Mouse (Mus musculus) midbrain, embryonic 12.5 days (tissue): ENCODE data around the gene Mxd4. TPM values are rescaled to one million over a fixed set of nuclear protein-coding genes. Genes with fewer than 3 reads are reported as not detected.

ENCODE experiments used
- ATAC-seq: fragments of 200-750 bp; cut with Nextera tagmentation; 2 replicates; pipeline ENCODE4 v1.8.0; 2017; ENCODE audit warnings: low read depth, moderate TSS enrichment, moderate library complexity; ENCODE audit not compliant: low FRiP score
- H3K27ac ChIP-seq: fragments of 300-500 bp; sonication (generic); replicated peaks from 2 replicates; pipeline ENCODE4 v1.5.1; 2016; ENCODE audit warnings: mild to moderate bottlenecking
- H3K27me3 ChIP-seq: fragments of 300-500 bp; sonication (generic); 2 replicates; pipeline ENCODE4 v1.6.1; 2016; ENCODE audit warnings: mild to moderate bottlenecking
- H3K36me3 ChIP-seq: fragments of 300-500 bp; sonication (generic); 2 replicates; pipeline ENCODE4 v1.6.1; 2016
- H3K4me1 ChIP-seq: fragments of 300-500 bp; sonication (generic); 2 replicates; pipeline ENCODE4 v1.6.1; 2016
- H3K4me2 ChIP-seq: fragments of 300-500 bp; sonication (generic); replicated peaks from 2 replicates; pipeline ENCODE4 v1.6.1; 2016; ENCODE audit warnings: mild to moderate bottlenecking, moderate library complexity
- H3K4me3 ChIP-seq: fragments of 300-500 bp; sonication (generic); 2 replicates; pipeline ENCODE4 v1.5.1; 2016; ENCODE audit warnings: mild to moderate bottlenecking
- H3K9ac ChIP-seq: fragments of 300-500 bp; sonication (generic); replicated peaks from 2 replicates; pipeline ENCODE4 v1.6.1; 2016; ENCODE audit warnings: mild to moderate bottlenecking, moderate library complexity
- H3K9me3 ChIP-seq: fragments of 300-500 bp; sonication (generic); 2 replicates; pipeline ENCODE4 v1.6.1; 2016; ENCODE audit warnings: mild to moderate bottlenecking
- WGBS: fragments of 180-500 bp; shearing (Covaris S2); methylation state at CpG from one replicate; pipeline ENCODE4 v1.1.7; 2016; 5-methylcytosine and 5-hydroxymethylcytosine counted together
- polyA plus RNA-seq: library from polyadenylated mRNA; unstranded; fragments of >200 nt; fragmentation: Nextera tagmentation; extraction: Ambion mirVana; gene quantifications from 2 replicates; pipeline ENCODE4 v1.2.1, GENCODE M21; 2016

Gene Mxd4
- polyA plus RNA-seq, 1 experiment from 2014 or later: 31.8 TPM

GRCm38 (mm10) chr5:34195786-34196185 lies 8.3 kb upstream of the Mxd4 start:
- H3K36me3 ChIP-seq: no peaks in the 10 kb centered on the region
- H3K27me3 ChIP-seq: no peaks in the 10 kb centered on the region
- ATAC-seq: no peak
- no peak overlapping the region for H3K4me3 ChIP-seq
- H3K9me3 ChIP-seq: no peaks in the 10 kb centered on the region
- no peak overlapping the region for H3K4me2 ChIP-seq
- H3K4me1 ChIP-seq: no peaks in the 10 kb centered on the region
- H3K27ac ChIP-seq: no peak overlapping the region
- WGBS: 93% methylated on average over 12 of the region's 12 CpGs
- H3K9ac ChIP-seq: no peak overlapping the region

- 79% methylated on average over 6 of the region's 6 CpGs for WGBS
- H3K9ac ChIP-seq: no peak overlapping the region
- H3K4me3 ChIP-seq: no peak overlapping the region
- H3K36me3 ChIP-seq: no peaks in the 10 kb centered on the region
- H3K4me1 ChIP-seq: no peaks in the 10 kb centered on the region
- H3K4me2 ChIP-seq: no peak overlapping the region
- no peaks in the 10 kb centered on the region for H3K9me3 ChIP-seq
- ATAC-seq: no peak
- H3K27me3 ChIP-seq: no peaks in the 10 kb centered on the region
- no peak overlapping the region for H3K27ac ChIP-seq
These were observed 7.6 kb upstream of the Mxd4 start for GRCm38 (mm10) chr5:34194975-34195662.

GRCm38 (mm10) chr5:34194426-34194825 lies 6.9 kb upstream of the Mxd4 start:
- H3K4me3 ChIP-seq: no peak overlapping the region
- peaks cover 6% of the 10 kb centered on the region; the same call in 1 of the 2 replicates for H3K27me3 ChIP-seq
- H3K9ac ChIP-seq: no peak overlapping the region
- no peaks in the 10 kb centered on the region for H3K4me1 ChIP-seq
- H3K4me2 ChIP-seq: no peak overlapping the region
- ATAC-seq: no peak
- no peaks in the 10 kb centered on the region for H3K9me3 ChIP-seq
- 62% methylated on average over 1 of the region's 1 CpGs for WGBS
- no peak overlapping the region for H3K27ac ChIP-seq
- no peaks in the 10 kb centered on the region for H3K36me3 ChIP-seq

- Histone ChIP-seq H3K4me3 (no peak overlapping the region), H3K27me3 (peaks cover 10% of the 10 kb centered on the region), H3K27ac (no peak overlapping the region), H3K9me3 (no peaks in the 10 kb centered on the region), H3K9ac (no peak overlapping the region), H3K36me3 (no peaks in the 10 kb centered on the region), H3K4me2 (no peak overlapping the region), H3K4me1 (peaks cover 7% of the 10 kb centered on the region)
- 77% methylated on average over 4 of the region's 4 CpGs for WGBS
- ATAC-seq: no peak
These were observed 4.3 kb upstream of the Mxd4 start for GRCm38 (mm10) chr5:34191843-34192242.

- Histone ChIP-seq H3K4me3 (no peak overlapping the region), H3K27ac (no peak overlapping the region), H3K36me3 (no peaks in the 10 kb centered on the region), H3K4me1 (peaks cover 15% of the 10 kb centered on the region), H3K27me3 (peaks cover 10% of the 10 kb centered on the region), H3K9ac (no peak overlapping the region), H3K4me2 (no peak overlapping the region), H3K9me3 (no peaks in the 10 kb centered on the region)
- no peak for ATAC-seq
- WGBS: 55% methylated on average over 4 of the region's 4 CpGs
These were observed 3.5 kb upstream of the Mxd4 start for GRCm38 (mm10) chr5:34191021-34191420.

- Histone ChIP-seq H3K36me3 (no peaks in the 10 kb centered on the region), H3K9me3 (no peaks in the 10 kb centered on the region), H3K9ac (no peak overlapping the region), H3K27ac (no peak overlapping the region), H3K4me3 (no peak overlapping the region), H3K4me2 (no peak overlapping the region), H3K4me1 (peaks cover 30% of the 10 kb centered on the region), H3K27me3 (peaks cover 10% of the 10 kb centered on the region)
- WGBS: 67% methylated on average over 1 of the region's 1 CpGs
- ATAC-seq: no peak
These were observed 2.0 kb upstream of the Mxd4 start for GRCm38 (mm10) chr5:34189521-34189920.

- H3K9me3 ChIP-seq: no peaks in the 10 kb centered on the region
- H3K36me3 ChIP-seq: no peaks in the 10 kb centered on the region
- peaks cover 33% of the 10 kb centered on the region for H3K4me1 ChIP-seq
- ATAC-seq: no peak
- H3K4me2 ChIP-seq: peak overlapping the region; percentile 88; the same call in 1 of the 2 replicates
- H3K4me3 ChIP-seq: peak overlapping the region; percentile 92; the same call in 1 of the 2 replicates
- WGBS: 77% methylated on average over 2 of the region's 2 CpGs
- H3K27ac ChIP-seq: no peak overlapping the region
- peak overlapping the region; percentile 63; the same call in 1 of the 2 replicates for H3K9ac ChIP-seq
- peaks cover 10% of the 10 kb centered on the region for H3K27me3 ChIP-seq
These were observed 1.3 kb upstream of the Mxd4 start for GRCm38 (mm10) chr5:34188856-34189255.

GRCm38 (mm10) chr5:34186961-34187391 lies 544 bp downstream of the Mxd4 start:
- Histone ChIP-seq H3K27ac (peak overlapping the region; percentile 90), H3K4me2 (peak overlapping the region; percentile 88), H3K9ac (peak overlapping the region; percentile 68), H3K9me3 (no peaks in the 10 kb centered on the region), H3K4me3 (peak overlapping the region; percentile 92), H3K36me3 (peaks cover 12% of the 10 kb centered on the region; the same call in 1 of the 2 replicates), H3K27me3 (peaks cover 10% of the 10 kb centered on the region), H3K4me1 (peaks cover 38% of the 10 kb centered on the region)
- ATAC-seq: peak; percentile 2
- WGBS: under 1% methylated on average over 43 of the region's 46 CpGs

GRCm38 (mm10) chr5:34186391-34186790 lies 1.1 kb downstream of the Mxd4 start:
- WGBS: 64% methylated on average over 2 of the region's 2 CpGs
- H3K27ac ChIP-seq: no peak overlapping the region
- no peak for ATAC-seq
- peak overlapping the region; percentile 88 for H3K4me2 ChIP-seq
- peaks cover 38% of the 10 kb centered on the region for H3K4me1 ChIP-seq
- H3K27me3 ChIP-seq: peaks cover 10% of the 10 kb centered on the region
- peak overlapping the region; percentile 68 for H3K9ac ChIP-seq
- peak overlapping the region; percentile 92 for H3K4me3 ChIP-seq
- peaks cover 16% of the 10 kb centered on the region; the same call in 1 of the 2 replicates for H3K36me3 ChIP-seq
- H3K9me3 ChIP-seq: no peaks in the 10 kb centered on the region

GRCm38 (mm10) chr5:34185791-34186190 lies 1.7 kb downstream of the Mxd4 start:
- H3K4me3 ChIP-seq: peak overlapping the region; percentile 92
- H3K27me3 ChIP-seq: peaks cover 10% of the 10 kb centered on the region
- H3K9ac ChIP-seq: peak overlapping the region; percentile 68; the same call in 1 of the 2 replicates
- no peak for ATAC-seq
- H3K27ac ChIP-seq: no peak overlapping the region
- H3K4me1 ChIP-seq: peaks cover 38% of the 10 kb centered on the region
- H3K36me3 ChIP-seq: peaks cover 16% of the 10 kb centered on the region; the same call in 1 of the 2 replicates
- no peaks in the 10 kb centered on the region for H3K9me3 ChIP-seq
- H3K4me2 ChIP-seq: peak overlapping the region; percentile 88

- ATAC-seq: no peak
These were observed 2.4 kb downstream of the Mxd4 start for GRCm38 (mm10) chr5:34185051-34185580.

GRCm38 (mm10) chr5:34183976-34184375 lies 3.5 kb downstream of the Mxd4 start:
- no peak overlapping the region for H3K9ac ChIP-seq

More at GRCm38 (mm10) chr5:34185051-34185580, 2.4 kb downstream of the Mxd4 start:
- Histone ChIP-seq H3K9ac (peak overlapping the region; percentile 68; the same call in 1 of the 2 replicates), H3K27me3 (peaks cover 10% of the 10 kb centered on the region), H3K4me1 (peaks cover 38% of the 10 kb centered on the region), H3K9me3 (no peaks in the 10 kb centered on the region), H3K4me2 (peak overlapping the region; percentile 88), H3K36me3 (peaks cover 19% of the 10 kb centered on the region), H3K4me3 (no peak overlapping the region), H3K27ac (no peak overlapping the region)
- 81% methylated on average over 1 of the region's 1 CpGs for WGBS

More at GRCm38 (mm10) chr5:34183976-34184375, 3.5 kb downstream of the Mxd4 start:
- no peaks in the 10 kb centered on the region for H3K9me3 ChIP-seq
- no peak for ATAC-seq
- H3K27ac ChIP-seq: no peak overlapping the region
- no peak overlapping the region for H3K4me3 ChIP-seq
- H3K4me1 ChIP-seq: peaks cover 38% of the 10 kb centered on the region
- H3K4me2 ChIP-seq: no peak overlapping the region
- H3K27me3 ChIP-seq: peaks cover under 1% of the 10 kb centered on the region; the same call in 1 of the 2 replicates
- peaks cover 22% of the 10 kb centered on the region for H3K36me3 ChIP-seq
- WGBS: 90% methylated on average over 3 of the region's 3 CpGs
